Mouse (Mus musculus): ENCODE measurements around the gene Rad51d. TPM values are rescaled to one million over a fixed set of nuclear protein-coding genes. Genes with fewer than 3 reads are reported as not detected.

Gene Rad51d
- polyA plus RNA-seq, 1 experiment from 2014 or later = 12.2 TPM

- Histone ChIP-seq H3K4me1 (peaks cover 15% of the 10 kb centered on the region), H3K9ac (no peak overlapping the region), H3K36me3 (no peaks in the 10 kb centered on the region), H3K27me3 (replicated peaks) (no peaks in the 10 kb centered on the region), H3K27ac (replicated peaks) (no peak overlapping the region), H3K4me3 (no peak overlapping the region), H3K9me3 (no peaks in the 10 kb centered on the region), H3K4me2 (0 out of 2 replicates have a peak overlapping the region, but pooled peaks have one; percentile 5)
- WGBS = 55% methylated on average over 5 of the region's 5 CpGs
- no peak for ATAC-seq (ENCODE audit: extremely low read depth, insufficient number of reproducible peaks, low FRiP score, low TSS enrichment)
Observed at GRCm38 (mm10) chr11:82867956-82868355, 22.5 kb downstream of the Rad51d start.

- H3K4me2 ChIP-seq = no peak overlapping the region
- no peaks in the 10 kb centered on the region for H3K9me3 ChIP-seq
- no peak overlapping the region for H3K9ac ChIP-seq
- no peaks in the 10 kb centered on the region for H3K36me3 ChIP-seq
- WGBS = 29% methylated on average over 7 of the region's 7 CpGs
- H3K4me1 ChIP-seq = peaks cover 20% of the 10 kb centered on the region
- no peak overlapping the region for H3K27ac ChIP-seq (replicated peaks)
- H3K4me3 ChIP-seq = no peak overlapping the region
- H3K27me3 ChIP-seq (replicated peaks) = no peaks in the 10 kb centered on the region
- no peak for ATAC-seq (ENCODE audit: extremely low read depth, insufficient number of reproducible peaks, low FRiP score, low TSS enrichment)
Observed at GRCm38 (mm10) chr11:82866850-82867564, 23.4 kb downstream of the Rad51d start.

- Histone ChIP-seq H3K4me3 (no peak overlapping the region), H3K4me2 (no peak overlapping the region), H3K4me1 (peaks cover 28% of the 10 kb centered on the region), H3K27me3 (replicated peaks) (no peaks in the 10 kb centered on the region), H3K9me3 (no peaks in the 10 kb centered on the region), H3K27ac (replicated peaks) (no peak overlapping the region), H3K36me3 (no peaks in the 10 kb centered on the region), H3K9ac (no peak overlapping the region)
- WGBS = 79% methylated on average over 10 of the region's 10 CpGs
- no peak for ATAC-seq (ENCODE audit: extremely low read depth, insufficient number of reproducible peaks, low FRiP score, low TSS enrichment)
Observed at GRCm38 (mm10) chr11:82865957-82866356, 24.5 kb downstream of the Rad51d start.

GRCm38 (mm10) chr11:82863488-82863931 lies 26.9 kb downstream of the Rad51d start:
- no peak overlapping the region for H3K9ac ChIP-seq
- ATAC-seq (ENCODE audit: extremely low read depth, insufficient number of reproducible peaks, low FRiP score, low TSS enrichment) = no peak
- no peak overlapping the region for H3K27ac ChIP-seq (replicated peaks)
- no peaks in the 10 kb centered on the region for H3K36me3 ChIP-seq
- 57% methylated on average over 4 of the region's 4 CpGs for WGBS
- no peak overlapping the region for H3K4me2 ChIP-seq
- peaks cover 21% of the 10 kb centered on the region for H3K4me1 ChIP-seq
- no peak overlapping the region for H3K4me3 ChIP-seq
- no peaks in the 10 kb centered on the region for H3K27me3 ChIP-seq (replicated peaks)
- H3K9me3 ChIP-seq = no peaks in the 10 kb centered on the region

- H3K36me3 ChIP-seq = no peaks in the 10 kb centered on the region
- no peak overlapping the region for H3K9ac ChIP-seq
- H3K4me1 ChIP-seq = peaks cover 21% of the 10 kb centered on the region
- H3K4me2 ChIP-seq = no peak overlapping the region
- H3K9me3 ChIP-seq = no peaks in the 10 kb centered on the region
- no peak for ATAC-seq (ENCODE audit: extremely low read depth, insufficient number of reproducible peaks, low FRiP score, low TSS enrichment)
- H3K4me3 ChIP-seq = no peak overlapping the region
- H3K27ac ChIP-seq (replicated peaks) = no peak overlapping the region
- WGBS = 85% methylated on average over 2 of the region's 2 CpGs
- no peaks in the 10 kb centered on the region for H3K27me3 ChIP-seq (replicated peaks)
Observed at GRCm38 (mm10) chr11:82863059-82863458, 27.4 kb downstream of the Rad51d start.

- no peak overlapping the region for H3K9ac ChIP-seq
- no peaks in the 10 kb centered on the region for H3K9me3 ChIP-seq
- H3K27ac ChIP-seq (replicated peaks) = no peak overlapping the region
- H3K36me3 ChIP-seq = no peaks in the 10 kb centered on the region
- peaks cover 21% of the 10 kb centered on the region for H3K4me1 ChIP-seq
- no peak for ATAC-seq (ENCODE audit: extremely low read depth, insufficient number of reproducible peaks, low FRiP score, low TSS enrichment)
- H3K27me3 ChIP-seq (replicated peaks) = no peaks in the 10 kb centered on the region
- no peak overlapping the region for H3K4me3 ChIP-seq
- WGBS = 71% methylated on average over 9 of the region's 9 CpGs
- H3K4me2 ChIP-seq = no peak overlapping the region
Observed at GRCm38 (mm10) chr11:82862638-82863037, 27.8 kb downstream of the Rad51d start.

GRCm38 (mm10) chr11:82861558-82861957 lies 28.9 kb downstream of the Rad51d start:
- Histone ChIP-seq H3K9ac (no peak overlapping the region), H3K36me3 (no peaks in the 10 kb centered on the region), H3K4me3 (no peak overlapping the region), H3K27ac (replicated peaks) (no peak overlapping the region), H3K9me3 (no peaks in the 10 kb centered on the region), H3K4me2 (no peak overlapping the region), H3K27me3 (replicated peaks) (no peaks in the 10 kb centered on the region), H3K4me1 (peaks cover 20% of the 10 kb centered on the region)
- 58% methylated on average over 8 of the region's 8 CpGs for WGBS
- no peak for ATAC-seq (ENCODE audit: extremely low read depth, insufficient number of reproducible peaks, low FRiP score, low TSS enrichment)

GRCm38 (mm10) chr11:82860759-82861158 lies 29.7 kb downstream of the Rad51d start:
- H3K4me1 ChIP-seq = peaks cover 24% of the 10 kb centered on the region
- no peaks in the 10 kb centered on the region for H3K9me3 ChIP-seq
- 73% methylated on average over 6 of the region's 6 CpGs for whole genome bisulfite sequencing
- no peak overlapping the region for H3K4me3 ChIP-seq
- no peak for ATAC-seq (ENCODE audit: extremely low read depth, insufficient number of reproducible peaks, low FRiP score, low TSS enrichment)
- no peak overlapping the region for H3K27ac ChIP-seq (replicated peaks)
- H3K4me2 ChIP-seq = no peak overlapping the region
- H3K27me3 ChIP-seq (replicated peaks) = no peaks in the 10 kb centered on the region
- H3K36me3 ChIP-seq = no peaks in the 10 kb centered on the region
- H3K9ac ChIP-seq = no peak overlapping the region

- H3K4me3 ChIP-seq = no peak overlapping the region
- H3K27me3 ChIP-seq (replicated peaks) = no peaks in the 10 kb centered on the region
- H3K27ac ChIP-seq (replicated peaks) = 0 out of 2 replicates have a peak overlapping the region, but pooled peaks have one; percentile 0
- H3K9ac ChIP-seq = no peak overlapping the region
- H3K36me3 ChIP-seq = no peaks in the 10 kb centered on the region
- H3K9me3 ChIP-seq = no peaks in the 10 kb centered on the region
- WGBS = 77% methylated on average over 13 of the region's 13 CpGs
- peaks cover 24% of the 10 kb centered on the region for H3K4me1 ChIP-seq
- H3K4me2 ChIP-seq = no peak overlapping the region
- no peak for ATAC-seq (ENCODE audit: extremely low read depth, insufficient number of reproducible peaks, low FRiP score, low TSS enrichment)
Observed at GRCm38 (mm10) chr11:82857307-82857848, 33.0 kb downstream of the Rad51d start.

GRCm38 (mm10) chr11:82856032-82856431 lies 34.4 kb downstream of the Rad51d start:
- Histone ChIP-seq H3K27ac (replicated peaks) (no peak overlapping the region), H3K4me2 (no peak overlapping the region), H3K36me3 (no peaks in the 10 kb centered on the region), H3K4me1 (peaks cover 15% of the 10 kb centered on the region), H3K9me3 (no peaks in the 10 kb centered on the region), H3K9ac (no peak overlapping the region), H3K4me3 (no peak overlapping the region), H3K27me3 (replicated peaks) (no peaks in the 10 kb centered on the region)
- WGBS = 85% methylated on average over 10 of the region's 10 CpGs
- no peak for ATAC-seq (ENCODE audit: extremely low read depth, insufficient number of reproducible peaks, low FRiP score, low TSS enrichment)

- H3K36me3 ChIP-seq = no peaks in the 10 kb centered on the region
- no peaks in the 10 kb centered on the region for H3K9me3 ChIP-seq
- ATAC-seq (ENCODE audit: extremely low read depth, insufficient number of reproducible peaks, low FRiP score, low TSS enrichment) = no peak
- no peaks in the 10 kb centered on the region for H3K27me3 ChIP-seq (replicated peaks)
- H3K4me2 ChIP-seq = no peak overlapping the region
- H3K9ac ChIP-seq = no peak overlapping the region
- WGBS = 77% methylated on average over 9 of the region's 9 CpGs
- H3K27ac ChIP-seq (replicated peaks) = no peak overlapping the region
- peaks cover 15% of the 10 kb centered on the region for H3K4me1 ChIP-seq
- no peak overlapping the region for H3K4me3 ChIP-seq
Observed at GRCm38 (mm10) chr11:82855327-82855973, 35.0 kb downstream of the Rad51d start.

Data from heart, embryonic 13.5 days (tissue).